Mouse (Mus musculus) monocyte, adult 2 months (primary cell): ENCODE measurements around the gene Ccdc73.
"Not testable (repeated sequence)": the region's sequence is repeated elsewhere in the genome, so short reads cannot be mapped to it uniquely, and the experiment has no call there.

Experiments
- DNase-seq, 2 experiments: peaks; one replicate each; pipeline ENCODE4 v3.0.0; 2022; ENCODE audit warnings: low spot score in 2 of 2, low read depth in 1 of 2

Ccdc73 gene

DNA sequence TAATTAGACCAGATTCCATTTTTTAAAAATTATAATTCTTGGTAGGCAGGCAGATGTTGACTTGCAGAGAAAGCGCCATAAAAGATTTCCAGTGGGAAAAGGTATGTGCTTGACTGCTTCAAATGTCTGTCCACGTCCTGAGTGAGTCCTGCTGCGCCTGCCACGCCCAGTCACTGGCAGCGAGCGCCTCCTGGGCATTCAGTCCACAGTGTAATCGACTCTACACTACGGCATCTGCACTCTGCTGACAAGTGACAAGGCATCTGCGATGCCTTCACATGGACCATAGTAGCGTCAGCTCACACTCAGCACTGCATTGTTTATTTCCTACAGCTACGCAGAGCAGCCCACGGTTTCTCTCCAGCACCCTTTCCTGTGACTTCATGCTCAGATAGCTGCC, 158.0 kb downstream of the Ccdc73 start:
- DNase-seq: not testable (repeated sequence)

DNA sequence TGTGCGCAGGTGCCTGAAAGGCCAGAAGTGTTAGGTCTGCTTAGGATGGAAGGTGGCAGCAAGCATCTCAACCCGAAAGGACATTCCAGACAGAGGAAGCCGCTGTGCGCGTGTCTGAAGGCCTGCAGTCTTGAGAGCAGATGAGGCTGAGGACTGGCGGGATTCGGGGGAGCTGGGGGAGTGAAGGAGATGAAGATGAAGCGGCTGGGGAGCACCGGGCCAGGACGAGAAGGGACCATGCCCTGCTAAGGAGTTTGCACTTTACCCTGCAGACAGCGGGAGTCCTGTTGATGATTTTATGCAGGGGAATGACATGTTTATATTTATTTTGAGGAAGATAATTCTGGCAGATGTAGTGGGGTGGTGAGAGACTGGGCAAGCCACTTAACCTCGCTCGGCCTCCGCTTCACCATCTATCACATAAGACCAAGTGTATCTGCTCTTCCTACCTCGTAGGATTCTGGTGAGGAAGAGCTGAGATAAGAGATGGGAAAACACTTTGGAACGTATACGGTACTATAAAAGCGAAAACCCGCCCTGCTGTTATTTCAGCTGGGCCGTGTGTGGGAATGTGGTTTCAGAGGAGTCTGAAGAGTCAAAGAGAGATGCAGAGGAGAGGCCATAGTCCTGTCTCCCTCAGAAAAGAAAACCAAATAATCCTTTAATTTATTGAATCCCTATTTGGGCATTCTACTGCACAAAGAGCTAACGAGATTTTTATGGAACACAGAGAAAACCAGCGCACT, 159.5 kb downstream of the Ccdc73 start:
- no peak for DNase-seq

DNA sequence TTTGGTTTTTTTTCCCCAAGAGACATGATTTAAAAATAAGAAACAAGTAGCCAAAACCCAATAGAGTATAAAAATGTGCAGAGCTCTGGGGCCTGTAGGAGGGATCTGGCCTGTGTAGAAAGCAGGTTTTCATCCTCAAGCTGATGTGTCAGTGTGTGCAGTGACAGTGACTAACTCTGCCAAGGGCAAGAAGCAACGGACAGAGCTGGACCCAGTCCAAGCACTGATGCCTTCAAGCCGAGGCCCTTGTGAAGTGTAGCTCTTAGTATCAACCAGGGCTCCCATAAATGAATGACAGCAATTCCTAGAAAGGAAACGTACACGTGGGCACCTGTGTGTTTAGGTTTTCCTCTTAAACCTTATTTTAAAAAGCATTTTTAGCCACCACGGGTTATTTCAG, 161.2 kb downstream of the Ccdc73 start:
- no peak for DNase-seq

DNA sequence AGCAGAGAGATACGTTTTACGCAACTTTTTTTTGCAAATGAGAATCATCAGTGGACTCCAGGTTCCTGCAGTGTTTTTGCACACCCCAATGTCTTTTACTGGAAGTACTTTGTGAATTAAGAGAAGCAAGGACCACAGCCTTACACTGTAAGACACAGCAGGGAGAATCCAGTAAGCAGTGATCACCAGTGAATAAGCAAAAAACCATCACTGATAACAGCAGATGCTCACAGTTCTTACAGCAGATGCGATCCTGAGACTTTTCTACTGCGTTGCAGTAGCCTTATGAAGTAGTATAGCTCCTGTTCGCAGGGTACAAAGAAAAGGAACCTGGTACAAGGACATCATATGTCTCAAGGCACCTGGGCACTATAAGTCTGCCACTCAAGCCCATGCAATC, 162.9 kb downstream of the Ccdc73 start:
- DNase-seq: no peak

DNA sequence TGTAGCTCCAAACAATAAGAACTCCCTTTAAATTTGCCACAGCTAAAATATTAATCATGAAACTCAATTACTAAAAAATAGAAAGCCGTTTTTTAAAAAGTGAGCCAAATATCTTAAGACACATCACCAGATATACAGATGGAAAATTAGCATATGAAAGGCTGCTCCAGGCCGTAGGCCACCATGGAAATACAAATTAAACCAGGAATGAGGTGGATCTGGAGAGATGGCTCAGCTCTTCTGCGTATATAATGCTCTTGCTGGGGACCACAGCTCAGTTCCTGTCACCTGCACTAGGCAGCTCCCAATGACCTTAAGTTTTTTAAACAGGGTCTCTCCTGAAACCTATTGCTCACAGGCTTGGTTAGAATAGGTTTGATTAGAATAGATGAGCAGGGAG, 166.5 kb downstream of the Ccdc73 start:
- no peak for DNase-seq

DNA sequence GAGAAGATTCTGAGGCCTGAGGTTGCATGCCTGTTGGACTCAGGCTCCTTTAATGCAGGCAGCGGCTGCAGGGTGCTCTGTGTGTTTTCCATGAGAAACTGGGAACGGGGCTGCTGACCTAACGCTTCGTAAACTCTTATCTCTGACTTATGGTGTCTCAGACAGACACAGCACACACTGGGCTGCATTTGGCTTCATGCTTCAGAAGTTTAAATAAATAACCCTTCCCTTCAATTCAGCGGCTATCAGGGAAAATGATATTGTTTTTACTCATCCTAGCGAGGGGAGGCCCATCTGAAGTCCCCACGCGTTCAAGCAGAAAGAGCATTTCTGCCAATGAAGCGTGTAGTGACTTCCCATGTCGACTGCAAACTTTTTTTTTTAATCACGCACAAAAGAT, 168.4 kb downstream of the Ccdc73 start:
- no peak for DNase-seq

DNA sequence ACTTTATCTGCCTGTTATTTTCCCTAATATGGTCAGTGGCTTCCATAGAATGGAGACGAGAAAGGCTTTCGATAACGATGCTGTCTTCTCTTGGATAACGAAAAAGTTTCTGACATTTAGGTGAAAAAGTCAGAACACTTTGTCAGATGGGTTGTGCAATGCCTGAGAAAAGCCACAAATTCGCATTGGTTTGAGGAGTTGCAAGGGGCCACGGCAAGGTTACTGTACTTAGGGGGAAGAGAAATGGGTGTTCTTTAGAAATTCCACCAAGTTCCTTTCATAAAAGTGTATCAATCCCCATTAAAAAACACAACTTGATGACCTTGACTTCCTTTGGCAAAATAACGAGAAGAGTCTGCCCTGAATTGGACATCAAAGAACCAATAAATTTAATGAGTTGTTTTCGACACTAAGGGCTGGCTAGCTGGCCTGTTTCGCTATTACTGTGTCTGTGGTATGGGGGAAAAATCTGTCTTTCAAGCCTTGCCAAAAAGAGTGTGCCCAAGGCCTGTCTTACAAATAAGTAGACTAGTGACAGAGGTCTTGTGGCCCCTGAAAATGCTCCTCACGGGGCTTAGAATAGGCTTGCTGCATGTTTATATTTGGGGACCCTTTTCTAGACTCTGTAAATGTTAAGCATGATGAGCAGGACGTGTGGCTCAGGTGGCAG, 168.9 kb downstream of the Ccdc73 start:
- DNase-seq: no peak

DNA sequence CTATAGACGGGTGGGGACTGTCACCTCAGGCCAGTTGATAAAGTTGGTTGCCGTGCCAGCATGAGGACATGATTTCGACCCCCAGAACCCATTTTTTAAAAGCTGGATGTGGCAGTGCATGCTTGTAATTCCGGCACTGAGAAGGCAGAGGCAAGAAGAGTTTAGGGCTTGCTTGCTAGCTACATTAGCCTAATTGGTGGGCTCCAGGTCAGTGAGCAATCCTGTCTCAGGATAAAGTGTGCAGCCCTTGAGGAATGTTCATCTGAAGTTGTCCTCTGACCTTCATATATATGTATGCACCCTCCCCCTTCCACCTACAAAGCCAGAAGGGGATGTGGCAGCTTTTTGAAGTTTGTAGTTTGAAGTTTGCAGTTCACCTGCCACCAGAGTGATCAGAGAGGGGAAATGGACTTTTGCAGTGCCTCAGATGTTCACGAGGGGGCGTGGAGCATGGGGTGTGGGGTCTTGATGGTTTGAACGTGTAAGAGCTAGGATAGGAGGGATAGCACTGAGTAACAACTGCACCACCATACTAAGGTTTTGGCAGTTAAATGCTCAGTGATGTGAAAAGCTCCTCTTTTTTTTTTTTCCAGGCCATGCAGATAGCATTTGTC, 170.5 kb downstream of the Ccdc73 start:
- no peak for DNase-seq

DNA sequence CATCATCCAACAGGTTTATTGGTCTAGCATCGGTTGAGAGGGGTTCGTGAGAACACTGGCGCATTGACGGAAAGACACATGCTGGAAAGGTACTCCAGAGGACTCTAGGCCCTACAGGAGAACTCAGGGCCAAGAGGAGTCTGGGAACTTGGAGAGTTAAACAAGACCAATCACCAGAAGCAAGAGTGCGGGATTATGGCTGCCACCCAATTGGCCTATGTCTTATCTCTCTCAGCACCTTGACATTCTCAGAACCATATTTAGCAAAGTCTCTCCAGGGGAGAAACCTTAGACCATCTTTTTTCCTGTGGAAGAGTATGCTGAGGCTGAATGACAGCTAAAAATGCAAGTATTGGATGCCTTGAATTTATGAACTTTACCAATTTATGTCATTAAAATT, 171.3 kb downstream of the Ccdc73 start:
- DNase-seq: no peak

DNA sequence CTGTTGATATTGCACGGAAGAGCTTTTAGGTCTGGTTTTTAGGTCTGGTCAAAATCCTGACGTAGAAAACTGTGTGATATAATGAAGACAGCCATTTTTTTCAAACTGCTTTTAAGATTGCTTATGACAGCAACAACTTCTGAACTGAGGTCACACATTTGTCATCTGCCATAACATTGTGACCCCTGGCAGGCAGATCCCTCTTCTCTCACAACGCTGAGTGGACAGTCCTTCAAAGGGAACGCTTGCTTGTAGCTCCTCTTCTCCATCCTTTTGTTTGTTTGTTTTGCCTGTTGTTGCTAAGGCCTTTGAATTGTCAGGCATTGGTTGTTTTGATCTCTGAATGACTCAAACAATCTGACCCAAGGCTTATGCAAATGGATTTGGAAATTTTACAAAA, 173.3 kb downstream of the Ccdc73 start:
- DNase-seq: no peak

DNA sequence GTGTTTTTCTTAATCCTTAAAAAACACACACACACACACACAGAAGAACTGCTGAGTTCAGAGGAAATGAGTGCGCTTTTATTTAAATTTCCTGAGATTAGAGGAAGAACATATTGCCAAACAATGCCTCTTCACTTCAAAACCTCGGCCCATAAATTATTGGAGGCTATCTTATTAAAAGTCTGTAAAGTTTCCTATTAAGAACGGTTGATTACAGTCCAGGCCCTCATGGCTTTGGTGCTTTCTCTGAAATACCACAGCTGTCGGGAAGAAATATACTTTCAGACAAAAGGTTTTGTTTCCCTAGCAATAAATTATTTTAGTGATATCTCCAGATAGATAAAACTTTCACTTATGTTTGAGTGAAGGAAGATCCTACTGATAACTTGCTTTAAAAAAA, 175.5 kb downstream of the Ccdc73 start:
- no peak for DNase-seq

DNA sequence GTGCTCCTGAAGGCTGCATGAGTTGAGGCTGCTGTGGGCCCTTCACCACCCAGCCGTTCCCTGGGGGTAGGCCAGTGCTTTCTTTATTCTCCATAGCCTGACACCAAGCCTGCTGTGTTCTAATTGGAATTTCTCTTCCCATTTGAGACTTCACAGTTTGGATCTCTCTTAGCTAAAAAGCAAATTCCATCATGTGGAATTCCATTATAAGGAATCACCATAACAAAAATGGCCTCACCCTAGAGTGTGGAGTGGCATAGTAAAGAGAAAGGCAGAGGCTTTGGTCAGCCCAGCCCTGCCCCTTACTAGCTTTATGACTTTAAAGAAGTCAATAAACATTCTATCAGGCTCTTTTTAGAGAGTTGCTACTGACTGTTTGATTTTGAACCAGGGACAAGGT, 180.7 kb downstream of the Ccdc73 start:
- DNase-seq: no peak

DNA sequence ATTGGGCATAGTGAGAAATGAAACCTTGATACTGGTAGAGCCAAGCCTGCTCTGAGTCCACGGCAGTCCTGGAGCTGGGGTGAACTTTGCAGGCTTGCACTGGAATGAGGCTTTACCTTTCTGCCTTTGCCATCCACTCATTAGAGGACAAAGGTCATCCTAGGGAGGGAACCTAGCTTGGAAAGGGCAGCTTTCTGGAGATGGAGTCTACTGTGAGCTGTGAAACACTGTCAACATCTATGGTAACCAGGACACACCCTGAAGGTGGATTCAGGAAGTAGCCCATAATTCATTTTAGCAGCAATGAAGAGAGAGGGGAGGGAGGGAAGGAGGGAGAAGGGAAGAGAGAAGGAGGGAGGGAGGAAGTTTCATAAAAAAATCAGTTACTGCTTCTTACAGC, 187.9 kb downstream of the Ccdc73 start:
- no peak for DNase-seq

DNA sequence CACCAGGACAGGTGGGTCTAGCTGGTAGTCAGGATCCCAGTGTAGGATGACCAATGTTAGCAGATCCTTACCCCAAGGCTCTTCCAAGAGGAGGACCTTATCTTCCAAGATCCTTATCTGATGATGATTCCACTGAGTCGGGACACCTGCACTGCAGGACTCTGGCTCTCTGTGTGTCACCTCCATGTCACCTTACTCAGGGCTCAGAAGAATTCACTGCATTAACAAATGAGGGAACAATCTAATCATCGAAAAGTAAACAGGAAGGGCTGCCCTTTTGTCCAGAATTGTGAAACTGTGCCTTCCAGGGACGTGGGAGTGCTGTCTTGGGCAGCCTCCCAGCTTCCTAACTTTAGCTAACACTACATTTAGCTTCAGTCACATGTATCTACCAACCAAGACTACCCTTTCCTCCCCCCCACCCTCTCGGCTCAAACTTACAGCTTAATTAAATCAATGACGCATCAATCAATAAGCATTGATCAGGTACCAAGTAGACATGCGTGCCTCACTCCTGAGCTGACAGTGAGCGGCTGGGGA, 191.0 kb downstream of the Ccdc73 start:
- no peak for DNase-seq

DNA sequence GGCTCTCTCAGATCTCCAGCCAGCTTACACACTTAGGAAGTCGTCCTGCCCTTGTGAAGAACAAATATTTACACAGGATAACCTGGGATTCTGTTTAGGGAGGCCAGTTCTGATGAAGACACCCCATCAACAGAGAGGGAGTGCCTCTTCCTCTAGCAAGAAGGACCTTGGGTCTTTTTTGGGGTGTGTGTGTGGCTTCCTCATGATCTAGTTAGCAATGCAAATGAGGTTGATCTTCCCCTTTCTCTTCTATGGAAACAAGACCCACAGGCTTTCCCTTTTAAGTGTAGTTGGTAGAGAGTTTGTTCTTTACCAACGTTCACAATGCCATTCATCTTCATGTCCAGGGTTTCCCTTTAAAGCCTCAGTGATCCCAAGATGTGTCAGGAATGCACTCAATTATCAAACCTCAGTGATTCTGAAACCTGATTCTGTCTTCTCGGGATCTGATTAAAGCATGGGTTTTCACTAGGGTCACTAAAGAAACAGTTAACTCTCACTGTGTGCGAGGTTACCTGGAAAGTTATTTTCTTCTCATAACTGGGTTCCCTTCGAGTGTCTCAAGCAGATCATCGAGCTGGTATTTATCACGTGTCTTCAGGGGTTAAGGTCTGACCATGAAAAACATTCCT, 195.3 kb downstream of the Ccdc73 start:
- no peak for DNase-seq
